Mouse (Mus musculus) stomach, postnatal 0 days (tissue): ENCODE results near the gene Otud7a.

Experiments
- CTCF ChIP-seq: IDR thresholded peaks from 2 replicates; pipeline ENCODE4 v1.5.1; 2016; ENCODE audit warnings: antibody characterized with exemption, low read depth, mild to moderate bottlenecking, moderate library complexity
- EP300 ChIP-seq: optimal IDR thresholded peaks from 2 replicates; pipeline ENCODE3; 2016; ENCODE audit warnings: antibody characterized with exemption

DNA sequence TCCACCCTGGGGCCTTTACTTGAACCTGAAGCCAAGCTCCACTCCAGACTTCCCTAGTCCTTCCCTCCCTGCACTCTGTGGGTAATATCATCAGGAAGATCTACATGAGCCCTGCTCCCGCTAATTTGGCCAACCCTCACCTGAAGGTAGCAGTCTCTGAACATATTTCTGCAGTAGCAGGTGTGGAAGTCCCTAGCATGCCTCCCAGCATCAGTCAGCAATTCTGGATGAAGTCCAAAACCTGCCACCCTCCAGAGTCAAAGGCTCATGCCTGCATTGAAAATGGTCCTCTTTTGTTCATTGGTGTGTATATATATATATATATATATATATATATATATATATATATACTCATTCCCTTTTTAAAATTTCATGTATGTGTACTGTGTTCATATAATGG, 202.6 kb downstream of the Otud7a start:
- no peak for TF ChIP-seq EP300
- TF ChIP-seq CTCF: no peak
